Mouse (Mus musculus): ENCODE data around the gene Nme2.

- TF ChIP-seq MYOG (IDR thresholded peaks at IDR 0.05; ENCODE audit: control insufficient read depth in 1 of 3, insufficient read depth in 1 of 3, insufficient read length in 2 of 3, low read depth in 2 of 3): no peak
- TF ChIP-seq MYOD1 (IDR thresholded peaks at IDR 0.05; ENCODE audit: control insufficient read depth in 1 of 3, insufficient read length in 2 of 3, low read depth in 2 of 3): no peak
- no peak for TF ChIP-seq TCF12 (IDR thresholded peaks at IDR 0.05; ENCODE audit: insufficient read depth, poor library complexity, severe bottlenecking)
These were observed 9.3 kb upstream of the Nme2 start for GRCm38 (mm10) chr11:93965391-93965790.

All from myocyte (in vitro differentiated cells).